Mouse (Mus musculus): ENCODE data around the gene Tmeff1. TPM values are rescaled to one million over a fixed set of nuclear protein-coding genes. Genes with fewer than 3 reads are reported as not detected.

Tmeff1 gene
- total RNA-seq, 2 experiments from 2014 or later: 32.5 to 38.3 TPM

GRCm38 (mm10) chr4:48561824-48562223 lies 23.1 kb upstream of the Tmeff1 start:
- no peak for DNase-seq (ENCODE audit: low spot score in 2 of 2)

GRCm38 (mm10) chr4:48564962-48565361 lies 20.0 kb upstream of the Tmeff1 start:
- no peak for DNase-seq (ENCODE audit: low spot score in 2 of 2)

GRCm38 (mm10) chr4:48576361-48576760 lies 8.6 kb upstream of the Tmeff1 start:
- DNase-seq (ENCODE audit: low spot score in 2 of 2): no peak

- no peak for DNase-seq (ENCODE audit: low spot score in 2 of 2)
Measured at GRCm38 (mm10) chr4:48577831-48578230, 7.1 kb upstream of the Tmeff1 start.

GRCm38 (mm10) chr4:48578399-48578798 lies 6.6 kb upstream of the Tmeff1 start:
- DNase-seq (ENCODE audit: low spot score in 2 of 2): no peak

GRCm38 (mm10) chr4:48579475-48580110 lies 5.4 kb upstream of the Tmeff1 start:
- DNase-seq (ENCODE audit: low spot score in 2 of 2): no peak

- DNase-seq (ENCODE audit: low spot score in 2 of 2): no peak
Measured at GRCm38 (mm10) chr4:48581201-48581600, 3.8 kb upstream of the Tmeff1 start.

- DNase-seq (ENCODE audit: low spot score in 2 of 2): no peak
Measured at GRCm38 (mm10) chr4:48581993-48582392, 3.0 kb upstream of the Tmeff1 start.

- DNase-seq (ENCODE audit: low spot score in 2 of 2): no peak
Measured at GRCm38 (mm10) chr4:48582941-48583340, 2.0 kb upstream of the Tmeff1 start.

GRCm38 (mm10) chr4:48585241-48586098 lies 496 bp downstream of the Tmeff1 start:
- peak; percentile 12 to 13 for DNase-seq (ENCODE audit: low spot score in 2 of 2)

- DNase-seq (ENCODE audit: low spot score in 2 of 2): no peak
Measured at GRCm38 (mm10) chr4:48586099-48586821, 1.3 kb downstream of the Tmeff1 start.

- no peak for DNase-seq (ENCODE audit: low spot score in 2 of 2)
Measured at GRCm38 (mm10) chr4:48587526-48587925, 2.6 kb downstream of the Tmeff1 start.

GRCm38 (mm10) chr4:48588576-48588975 lies 3.6 kb downstream of the Tmeff1 start:
- no peak for DNase-seq (ENCODE audit: low spot score in 2 of 2)

GRCm38 (mm10) chr4:48590862-48591261 lies 5.9 kb downstream of the Tmeff1 start:
- DNase-seq (ENCODE audit: low spot score in 2 of 2): no peak

- no peak for DNase-seq (ENCODE audit: low spot score in 2 of 2)
Measured at GRCm38 (mm10) chr4:48591390-48591789, 6.4 kb downstream of the Tmeff1 start.

GRCm38 (mm10) chr4:48592328-48592727 lies 7.4 kb downstream of the Tmeff1 start:
- no peak for DNase-seq (ENCODE audit: low spot score in 2 of 2)

- no peak for DNase-seq (ENCODE audit: low spot score in 2 of 2)
Measured at GRCm38 (mm10) chr4:48592844-48593243, 7.9 kb downstream of the Tmeff1 start.

- DNase-seq (ENCODE audit: low spot score in 2 of 2): no peak
Measured at GRCm38 (mm10) chr4:48596111-48596510, 11.1 kb downstream of the Tmeff1 start.

GRCm38 (mm10) chr4:48605650-48606049 lies 20.7 kb downstream of the Tmeff1 start:
- no peak for DNase-seq (ENCODE audit: low spot score in 2 of 2)

GRCm38 (mm10) chr4:48609485-48609884 lies 24.5 kb downstream of the Tmeff1 start:
- DNase-seq (ENCODE audit: low spot score in 2 of 2): no peak

GRCm38 (mm10) chr4:48610251-48610650 lies 25.3 kb downstream of the Tmeff1 start:
- no peak for DNase-seq (ENCODE audit: low spot score in 2 of 2)

GRCm38 (mm10) chr4:48615483-48615882 lies 30.5 kb downstream of the Tmeff1 start:
- DNase-seq (ENCODE audit: low spot score in 2 of 2): no peak
